Mouse (Mus musculus) adrenal gland, postnatal 14 days (tissue): ENCODE data around the gene Marveld1. TPM values are rescaled to one million over a fixed set of nuclear protein-coding genes. Genes with fewer than 3 reads are reported as not detected.

Experiments used
- DNase-seq: peaks from one replicate; pipeline ENCODE4 v3.0.0; 2021; ENCODE audit warnings: mixed read lengths
- total RNA-seq: library from RNA; stranded (reverse); gene quantifications from 2 replicates; pipeline ENCODE4 v1.2.3, GENCODE M21; 2021

Marveld1 gene
- total RNA-seq, 1 experiment from 2014 or later, result 50.1 TPM

DNA sequence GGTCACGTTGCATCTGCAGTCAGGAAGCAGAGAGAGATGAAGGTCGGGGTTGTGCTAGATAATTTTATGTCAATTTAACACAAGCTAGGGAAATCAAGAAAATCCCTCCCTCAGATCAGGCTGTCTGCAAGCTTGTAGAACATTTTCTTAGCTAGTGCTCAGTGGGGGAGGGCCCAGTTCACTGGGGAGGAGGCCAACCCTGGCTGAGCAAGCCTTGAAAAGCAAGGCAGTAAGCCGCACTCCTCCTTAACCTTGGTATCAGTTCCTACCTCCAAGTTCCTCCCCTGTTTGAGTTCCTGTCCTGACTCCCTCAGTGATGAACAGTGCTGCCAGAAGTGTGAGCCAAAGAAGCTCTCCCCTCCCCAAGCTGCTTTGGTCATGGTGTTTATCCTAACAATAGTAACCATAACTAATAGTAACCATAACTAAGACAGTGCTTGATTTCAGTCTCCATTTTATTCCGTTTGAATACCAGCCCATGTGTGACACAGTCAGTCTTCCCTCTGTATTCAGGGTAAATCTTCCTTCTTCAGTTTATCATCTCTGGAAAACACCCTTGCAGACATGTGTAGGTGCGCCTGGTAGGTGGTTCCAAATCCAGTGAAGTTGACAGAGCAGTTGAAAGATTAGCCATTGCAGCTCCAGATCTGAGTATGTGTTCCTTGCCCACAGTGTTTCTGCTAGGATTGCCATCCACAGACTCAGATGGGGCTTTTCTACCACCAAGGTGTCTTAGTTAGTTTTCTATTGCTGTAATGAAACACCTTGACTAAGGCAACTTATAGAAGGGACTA, 7.3 kb upstream of the Marveld1 start:
- DNase-seq, result no peak

DNA sequence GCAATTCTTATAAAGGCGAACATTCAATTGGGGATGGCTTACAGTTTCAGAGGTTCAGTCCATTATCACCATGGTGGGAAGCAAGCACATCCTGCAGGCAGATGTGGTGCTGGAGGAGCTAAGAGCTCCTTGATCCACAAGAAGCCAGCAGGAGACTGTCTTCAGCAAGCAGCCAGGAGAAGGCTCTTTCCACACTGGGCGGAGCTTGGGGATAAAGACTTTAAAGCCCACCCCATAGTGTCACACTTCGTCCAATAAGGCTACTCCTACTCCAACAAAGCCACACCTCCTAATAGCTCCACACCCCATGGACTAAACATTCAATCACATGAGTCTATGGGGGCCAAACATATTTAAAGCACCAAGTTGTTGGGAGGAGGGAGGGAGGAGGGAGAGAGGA, 5.2 kb upstream of the Marveld1 start:
- no peak for DNase-seq

GRCm38 (mm10) chr19:42142757-42143156, 4.4 kb upstream of the Marveld1 start:
- DNase-seq, result no peak

GRCm38 (mm10) chr19:42144067-42144466, 3.1 kb upstream of the Marveld1 start:
- peak; percentile 51 for DNase-seq

DNA sequence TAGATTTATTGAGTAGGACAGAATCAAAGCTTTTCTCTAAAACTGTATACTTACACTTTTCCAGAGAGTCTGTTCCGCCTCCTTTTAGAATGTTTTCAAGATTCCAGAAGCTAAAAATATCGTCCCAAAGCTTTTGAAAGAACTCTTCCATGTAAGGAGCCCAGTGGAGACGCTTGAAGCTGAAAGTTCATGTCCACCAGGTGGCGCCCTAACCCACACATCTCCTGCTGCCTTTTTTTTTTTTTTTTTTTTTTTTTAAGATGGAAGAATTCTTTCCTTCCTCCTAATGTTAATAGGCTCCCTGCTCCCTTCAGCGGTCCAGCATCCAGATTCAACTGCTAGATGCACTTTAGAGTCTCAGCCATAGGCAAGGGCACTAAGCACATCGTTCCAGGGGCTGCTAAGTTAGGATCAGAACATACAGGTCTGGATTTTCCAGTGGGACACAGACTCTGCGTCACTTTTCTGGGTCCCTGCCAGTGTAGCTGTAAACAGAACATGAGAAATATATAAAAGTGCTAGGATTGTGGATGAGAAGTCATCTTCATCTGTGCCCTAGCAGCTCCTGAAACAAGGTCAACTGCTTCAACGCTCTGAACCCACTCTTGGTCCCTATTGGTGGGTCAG, 2.5 kb upstream of the Marveld1 start:
- peak; percentile 91 for DNase-seq

GRCm38 (mm10) chr19:42145210-42145609, 2.0 kb upstream of the Marveld1 start:
- no peak for DNase-seq

- DNase-seq, result no peak
Observed at GRCm38 (mm10) chr19:42145731-42146130, 1.5 kb upstream of the Marveld1 start.

DNA sequence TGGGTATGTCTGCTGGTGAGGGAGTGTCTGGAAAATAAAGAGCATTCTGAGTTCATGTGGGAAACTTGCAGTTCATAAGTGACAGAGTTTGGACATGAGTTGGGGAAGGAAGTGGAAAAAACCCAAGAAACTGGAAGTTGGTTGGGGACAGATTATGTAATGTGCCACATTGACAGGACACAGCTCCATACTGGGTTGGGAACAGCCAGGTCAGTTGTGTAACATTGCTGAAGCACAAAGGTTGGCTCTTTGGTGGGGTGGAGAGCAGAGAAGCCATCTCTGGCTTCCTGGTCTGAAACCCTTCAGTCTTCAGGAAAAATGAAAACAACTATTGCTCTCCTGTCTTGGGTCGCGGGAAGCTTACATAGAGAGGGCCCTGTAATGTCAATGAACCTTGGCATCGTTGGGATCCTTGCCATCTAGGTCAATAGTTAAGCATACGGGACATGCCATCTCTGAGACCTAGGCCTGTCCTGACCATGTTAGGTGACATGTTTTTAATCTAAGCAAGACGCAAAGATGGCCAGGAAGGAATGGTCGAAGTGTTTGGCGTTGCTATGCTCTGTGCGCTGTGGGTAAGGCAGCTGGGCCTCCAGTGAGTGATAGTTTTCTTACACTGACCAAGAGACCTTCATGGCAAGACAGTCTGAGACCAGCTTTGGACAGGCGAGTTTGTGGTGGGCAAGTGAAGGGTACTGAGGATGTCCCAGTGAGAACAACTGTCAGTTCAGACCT, 757 bp upstream of the Marveld1 start:
- DNase-seq, result peak; percentile 53

- peak; percentile 87 for DNase-seq
Observed at GRCm38 (mm10) chr19:42147769-42148568, 769 bp downstream of the Marveld1 start.

DNA sequence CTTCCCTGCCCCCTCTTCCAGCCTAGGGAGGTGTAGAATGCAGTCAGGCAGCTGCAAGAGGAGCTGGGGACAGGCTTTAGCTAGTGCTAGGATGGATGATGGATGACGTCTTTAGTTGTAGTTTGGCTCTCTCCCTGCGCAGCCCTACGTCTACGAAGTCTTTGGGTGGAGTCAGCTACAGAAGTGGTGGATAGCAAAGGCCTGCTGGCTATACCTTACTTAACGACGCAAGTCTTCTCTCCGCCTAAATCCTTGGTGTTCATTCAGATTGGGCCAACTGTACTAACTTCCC, 1.3 kb downstream of the Marveld1 start:
- no peak for DNase-seq

GRCm38 (mm10) chr19:42151990-42152389, 4.8 kb downstream of the Marveld1 start:
- DNase-seq, result peak; percentile 91

GRCm38 (mm10) chr19:42157493-42158237, 10.5 kb downstream of the Marveld1 start:
- DNase-seq, result peak; percentile 43

DNA sequence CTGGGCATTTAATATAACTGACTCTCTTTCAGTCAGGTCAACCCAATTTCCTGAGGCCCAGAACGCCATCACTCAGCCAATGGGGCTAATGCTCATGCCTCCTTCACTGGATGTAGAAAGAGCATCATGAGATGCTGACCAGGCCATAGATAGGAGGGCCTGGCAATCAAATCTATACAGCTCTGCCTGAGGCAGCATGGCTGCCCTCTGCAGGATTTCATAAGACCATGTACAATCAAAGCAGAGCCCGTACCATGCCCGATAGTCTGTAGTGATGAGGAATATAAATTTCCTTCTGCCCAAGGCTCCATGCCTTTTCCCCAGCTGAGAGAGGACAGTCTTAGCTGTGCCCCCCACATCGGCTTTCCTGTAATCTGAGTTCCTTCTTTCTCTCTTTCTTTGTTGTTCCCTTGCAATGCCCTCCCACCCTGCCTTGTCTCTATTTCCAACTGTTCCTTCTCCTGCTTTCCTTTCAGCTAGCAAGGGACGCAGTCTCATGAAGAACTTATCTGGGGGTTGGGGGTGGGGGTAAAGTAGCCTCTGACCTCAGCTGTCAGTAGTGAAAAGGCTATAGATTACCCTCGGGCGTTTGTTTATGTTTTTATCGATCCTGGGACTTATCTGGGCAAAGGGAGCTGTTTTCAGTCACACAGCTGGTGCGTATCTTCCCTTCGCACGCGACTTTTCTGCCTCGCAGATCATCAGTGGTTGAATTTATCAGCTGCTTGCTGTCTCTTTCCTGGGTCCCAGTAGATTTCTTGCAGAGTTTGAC, 11.2 kb downstream of the Marveld1 start:
- no peak for DNase-seq

DNA sequence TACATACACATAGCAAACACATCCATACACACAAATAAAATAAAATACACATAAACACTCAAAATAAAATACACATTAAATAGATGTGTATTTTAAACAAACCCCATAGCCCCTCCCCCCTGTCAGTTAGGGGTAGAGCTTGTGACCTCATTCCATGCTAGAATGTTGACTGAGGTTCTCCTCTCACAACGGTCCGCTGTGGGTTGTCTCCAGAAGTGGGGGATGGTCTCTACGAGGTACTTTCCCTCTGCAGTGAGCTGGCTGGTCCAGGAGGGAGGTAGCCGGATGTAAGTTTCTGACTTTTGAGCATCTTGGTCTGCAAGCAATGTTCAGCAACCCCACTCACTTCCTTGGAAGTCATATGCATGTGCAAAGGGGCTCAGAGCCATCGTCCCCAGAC, 16.6 kb downstream of the Marveld1 start, which contains the start of gene Zfyve27:
Zfyve27 (plus strand) TSS at position 188 of the 400 bp plus-strand sequence.
- DNase-seq, result no peak

- DNase-seq, result no peak
Observed at GRCm38 (mm10) chr19:42164188-42164587, 17.0 kb downstream of the Marveld1 start.

- DNase-seq, result peak; percentile 95
Observed at GRCm38 (mm10) chr19:42166130-42166529, 18.9 kb downstream of the Marveld1 start.

DNA sequence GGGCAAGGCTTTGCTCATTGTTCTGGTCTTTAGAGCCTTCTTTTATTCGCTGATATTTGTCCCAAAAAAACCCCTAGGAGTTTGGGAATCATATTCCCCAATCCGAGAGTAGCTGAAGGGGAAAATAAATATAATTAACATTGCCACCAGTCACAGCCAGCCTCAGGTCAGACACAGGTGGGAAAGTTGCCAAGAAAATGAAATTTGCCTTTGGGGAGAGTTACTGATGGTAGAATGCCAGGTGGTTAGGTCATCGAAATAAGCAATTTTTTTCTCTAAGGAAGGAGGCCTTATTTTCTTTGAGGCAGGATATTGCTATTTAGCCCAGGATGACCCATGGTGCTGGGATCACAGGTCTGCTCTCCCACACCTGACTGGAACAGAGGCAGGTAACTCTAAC, 19.6 kb downstream of the Marveld1 start:
- no peak for DNase-seq

GRCm38 (mm10) chr19:42167489-42167888, 20.3 kb downstream of the Marveld1 start:
- no peak for DNase-seq

DNA sequence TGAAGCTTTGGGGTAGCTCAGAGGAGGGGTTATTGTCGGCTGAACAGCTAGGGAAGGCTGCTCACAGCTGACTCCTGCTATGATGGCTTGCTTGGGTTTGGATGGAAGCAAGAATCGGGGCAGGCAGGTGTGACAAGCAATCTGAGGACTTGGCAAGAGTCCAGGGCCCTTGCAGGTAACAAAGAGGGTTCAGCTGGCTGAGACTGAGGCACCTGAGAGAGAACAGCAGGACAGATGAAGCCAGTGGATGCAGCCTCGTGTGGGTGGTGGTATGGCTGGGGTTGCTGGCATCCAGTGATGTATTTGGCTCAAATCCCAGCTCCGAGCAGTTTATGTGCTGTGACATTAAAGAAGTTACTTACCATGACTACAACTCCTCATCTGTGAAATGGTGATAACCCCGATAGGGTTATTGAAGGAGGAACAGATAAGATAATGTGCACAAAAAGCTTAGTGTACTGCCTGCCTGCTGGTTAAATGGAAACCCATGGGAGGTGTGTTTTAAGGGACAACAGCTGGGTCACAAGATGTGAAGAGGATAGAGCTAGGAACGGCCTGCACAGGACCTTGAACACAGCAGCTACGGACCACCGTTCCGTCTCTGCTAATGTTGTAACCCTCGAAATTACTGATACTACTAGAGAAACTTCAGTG, 22.2 kb downstream of the Marveld1 start:
- DNase-seq, result no peak
